Mouse (Mus musculus): ENCODE measurements around the gene Pycr1.

The Pycr1 gene

GRCm38 (mm10) chr11:120626785-120627467, 16.6 kb downstream of the Pycr1 start:
- DNase-seq = no peak

GRCm38 (mm10) chr11:120625152-120625775, 18.3 kb downstream of the Pycr1 start, which contains the start of gene Sirt7:
TSS of gene Sirt7 (minus strand) at chr11:120625240.
- DNase-seq = no peak

- peak; percentile 84 to 87 for DNase-seq
Measured at GRCm38 (mm10) chr11:120624680-120625111, 18.9 kb downstream of the Pycr1 start.

- peak; percentile 53 to 60 for DNase-seq
Measured at GRCm38 (mm10) chr11:120623961-120624679, 19.4 kb downstream of the Pycr1 start.

- DNase-seq = no peak
Measured at GRCm38 (mm10) chr11:120622805-120623204, 20.8 kb downstream of the Pycr1 start.

GRCm38 (mm10) chr11:120620195-120620594, 23.4 kb downstream of the Pycr1 start:
- DNase-seq = no peak

- no peak for DNase-seq
Measured at GRCm38 (mm10) chr11:120618619-120619535, 24.7 kb downstream of the Pycr1 start.

- DNase-seq = peak; percentile 87 to 96
Measured at GRCm38 (mm10) chr11:120617519-120618112, 26.0 kb downstream of the Pycr1 start, which contains the start of gene Pcyt2. TSS of gene Pcyt2 (minus strand) at chr11:120617936.

- peak in 1 of 2 experiments; percentile 17 for DNase-seq
Measured at GRCm38 (mm10) chr11:120616617-120617294, 26.8 kb downstream of the Pycr1 start.

- peak in 1 of 2 experiments; percentile 20 for DNase-seq
Measured at GRCm38 (mm10) chr11:120615606-120616203, 27.9 kb downstream of the Pycr1 start.

GRCm38 (mm10) chr11:120615167-120615566, 28.4 kb downstream of the Pycr1 start:
- DNase-seq = no peak

- peak in 1 of 2 experiments; percentile 31 for DNase-seq
Measured at GRCm38 (mm10) chr11:120613976-120614375, 29.6 kb downstream of the Pycr1 start.

- peak in 1 of 2 experiments; percentile 19 for DNase-seq
Measured at GRCm38 (mm10) chr11:120613481-120613972, 30.0 kb downstream of the Pycr1 start.

- DNase-seq = peak; percentile 95 to 96
Measured at GRCm38 (mm10) chr11:120612763-120613162, 30.8 kb downstream of the Pycr1 start.

- no peak for DNase-seq
Measured at GRCm38 (mm10) chr11:120610477-120611046, 33.0 kb downstream of the Pycr1 start.

- DNase-seq = no peak
Measured at GRCm38 (mm10) chr11:120609250-120609649, 34.3 kb downstream of the Pycr1 start.

GRCm38 (mm10) chr11:120608241-120609034, 35.1 kb downstream of the Pycr1 start, which contains the start of gene Npb:
TSS of gene Npb (plus strand) at chr11:120608477.
- DNase-seq = peak in 1 of 2 experiments; percentile 10

GRCm38 (mm10) chr11:120606764-120607163, 36.8 kb downstream of the Pycr1 start:
- no peak for DNase-seq

- no peak for DNase-seq
Measured at GRCm38 (mm10) chr11:120605667-120606066, 37.9 kb downstream of the Pycr1 start.

Measured in cerebellum, postnatal 36 days (tissue).